Mouse (Mus musculus) MEL (cell line): Measurements from ENCODE around the gene Rasip1. TPM values are rescaled to one million over a fixed set of nuclear protein-coding genes. Genes with fewer than 3 reads are reported as not detected.

Source experiments
- DNase-seq: peaks from one replicate; pipeline ENCODE4 v3.0.0; 2011; ENCODE audit warnings: low read depth, low spot score
- H3K27ac ChIP-seq: 2 replicates; pipeline ENCODE4 v1.5.1; 2012; ENCODE audit warnings: low read depth, mild to moderate bottlenecking, control low read depth, low read length, moderate library complexity; ENCODE audit not compliant: control insufficient read depth
- H3K27me3 ChIP-seq, 2 experiments: fragments of 150-350 bp in 1 of 2; sonication (generic) in 1 of 2; 2 replicates each; pipeline ENCODE4 v1.6.1; 2012; ENCODE audit warnings: low read length in 2 of 2, mild to moderate bottlenecking in 2 of 2, improper control_type of control experiment in 1 of 2, moderate library complexity in 1 of 2; ENCODE audit not compliant: insufficient read depth in 2 of 2, control insufficient read depth in 1 of 2
- H3K36me3 ChIP-seq, 2 experiments: 2 replicates each; pipeline ENCODE4 v1.6.1; 2012 to 2014; ENCODE audit warnings: low read length in 2 of 2, improper control_type of control experiment in 1 of 2, inconsistent platforms in 1 of 2, mild to moderate bottlenecking in 1 of 2; ENCODE audit not compliant: insufficient read depth in 2 of 2, control insufficient read depth in 1 of 2
- H3K4me1 ChIP-seq, 2 experiments: fragments of 150-350 bp in 1 of 2; sonication (generic) in 1 of 2; 2 replicates each; pipeline ENCODE4 v1.6.1; 2012; ENCODE audit warnings: low read length in 2 of 2, improper control_type of control experiment in 1 of 2, mild to moderate bottlenecking in 1 of 2; ENCODE audit not compliant: insufficient read depth in 2 of 2, control insufficient read depth in 1 of 2
- H3K4me3 ChIP-seq, 2 experiments: fragments of 150-350 bp in 1 of 2; sonication (generic) in 1 of 2; 2 replicates each; pipeline ENCODE4 v1.5.1; 2012; ENCODE audit warnings: low read depth in 2 of 2, low read length in 2 of 2, mild to moderate bottlenecking in 2 of 2, moderate library complexity in 2 of 2, control low read depth in 1 of 2, improper control_type of control experiment in 1 of 2; ENCODE audit not compliant: control insufficient read depth in 1 of 2, insufficient read depth in 1 of 2
- H3K79me2 ChIP-seq: 2 replicates; pipeline ENCODE4 v1.6.1; 2012; ENCODE audit warnings: mild to moderate bottlenecking, low read length, moderate library complexity; ENCODE audit not compliant: control insufficient read depth, poor library complexity, insufficient read depth
- H3K9ac ChIP-seq: 2 replicates; pipeline ENCODE4 v1.6.1; 2012; ENCODE audit warnings: low read depth, mild to moderate bottlenecking, control low read depth, low read length, moderate library complexity; ENCODE audit not compliant: control insufficient read depth, poor library complexity, severe bottlenecking
- H3K9me3 ChIP-seq: fragments of 150-350 bp; sonication (generic); replicated peaks from 2 replicates; pipeline ENCODE4 v1.6.1; 2012; ENCODE audit warnings: mild to moderate bottlenecking, low read length, improper control_type of control experiment, moderate library complexity; ENCODE audit not compliant: insufficient read depth
- BHLHE40 ChIP-seq: IDR thresholded peaks from 2 replicates; pipeline ENCODE4 v1.6.1; 2012; ENCODE audit warnings: low read depth, mild to moderate bottlenecking, inconsistent platforms, low read length, improper control_type of control experiment, borderline replicate concordance
- CHD1 ChIP-seq: IDR thresholded peaks from 2 replicates; pipeline ENCODE4 v1.6.1; 2012; ENCODE audit warnings: low read depth, mild to moderate bottlenecking, inconsistent platforms, low read length, improper control_type of control experiment
- CHD2 ChIP-seq: IDR thresholded peaks from 2 replicates; pipeline ENCODE4 v1.6.1; 2011; ENCODE audit warnings: low read length, improper control_type of control experiment
- CTCF ChIP-seq, 3 experiments: IDR thresholded peaks in 2 of 3; conservative IDR thresholded peaks in 1 of 3; 2 replicates each; pipeline ENCODE4 v1.5.1; 2011 to 2012; ENCODE audit warnings: low read length in 3 of 3, low read depth in 2 of 3, mild to moderate bottlenecking in 2 of 3, improper control_type of control experiment in 1 of 3, inconsistent platforms in 1 of 3, mixed read lengths in 1 of 3, moderate library complexity in 1 of 3; ENCODE audit not compliant: control insufficient read depth in 1 of 3, insufficient read depth in 1 of 3, poor library complexity in 1 of 3, severe bottlenecking in 1 of 3
- E2F4 ChIP-seq: IDR thresholded peaks from 2 replicates; pipeline ENCODE4 v1.6.1; 2011; ENCODE audit warnings: low read depth, low read length, improper control_type of control experiment, borderline replicate concordance
- EP300 ChIP-seq, 2 experiments: IDR thresholded peaks; 2 replicates each; pipeline ENCODE4 v1.6.1; 2011; ENCODE audit warnings: improper control_type of control experiment in 2 of 2, low read length in 2 of 2, low read depth in 1 of 2, mild to moderate bottlenecking in 1 of 2
- ETS1 ChIP-seq: IDR thresholded peaks from 2 replicates; pipeline ENCODE4 v1.6.1; 2012; ENCODE audit warnings: low read depth, mild to moderate bottlenecking, inconsistent platforms, low read length, improper control_type of control experiment, moderate library complexity
- GABPA ChIP-seq: IDR thresholded peaks from 2 replicates; pipeline ENCODE4 v1.6.1; 2012; ENCODE audit warnings: low read depth, mild to moderate bottlenecking, inconsistent platforms, low read length, improper control_type of control experiment, moderate library complexity
- GATA1 ChIP-seq: IDR thresholded peaks from 2 replicates; pipeline ENCODE4 v1.6.1; 2011; ENCODE audit warnings: low read depth, low read length, improper control_type of control experiment
- JUND ChIP-seq: IDR thresholded peaks from 2 replicates; pipeline ENCODE4 v1.6.1; 2011; ENCODE audit warnings: low read depth, mild to moderate bottlenecking, improper control_type of control experiment, low read length
- KAT2A ChIP-seq: conservative IDR thresholded peaks from 2 replicates; pipeline ENCODE4 v1.6.1; 2012; ENCODE audit warnings: low read depth, low read length, improper control_type of control experiment, inconsistent platforms
- MAX ChIP-seq: IDR thresholded peaks from 2 replicates; pipeline ENCODE4 v1.6.1; 2011; ENCODE audit warnings: low read length, improper control_type of control experiment
- MEF2A ChIP-seq: IDR thresholded peaks from 2 replicates; pipeline ENCODE4 v1.6.1; 2014; ENCODE audit warnings: low read depth, mild to moderate bottlenecking, inconsistent platforms, low read length, improper control_type of control experiment; ENCODE audit not compliant: poor library complexity, insufficient replicate concordance, severe bottlenecking; ENCODE audit errors: extremely low read depth
- MXI1 ChIP-seq: IDR thresholded peaks from 2 replicates; pipeline ENCODE4 v1.6.1; 2011; ENCODE audit warnings: mild to moderate bottlenecking, low read depth, low read length, improper control_type of control experiment
- MYB ChIP-seq: IDR thresholded peaks from 2 replicates; pipeline ENCODE4 v1.6.1; 2011; ENCODE audit warnings: mild to moderate bottlenecking, low read depth, low read length, improper control_type of control experiment
- NELFE ChIP-seq: IDR thresholded peaks from 2 replicates; pipeline ENCODE4 v1.6.1; 2011; ENCODE audit warnings: low read depth, low read length, improper control_type of control experiment
- NRF1 ChIP-seq: IDR thresholded peaks from 2 replicates; pipeline ENCODE4 v1.6.1; 2014; ENCODE audit warnings: low read depth, mild to moderate bottlenecking, inconsistent platforms, low read length, improper control_type of control experiment, moderate library complexity; ENCODE audit not compliant: poor library complexity, insufficient read depth, severe bottlenecking
- POLR2A ChIP-seq, 2 experiments: IDR thresholded peaks; 2 replicates each; pipeline ENCODE4 v1.6.1; 2011 to 2012; ENCODE audit warnings: low read length in 2 of 2, mild to moderate bottlenecking in 2 of 2, control low read depth in 1 of 2, improper control_type of control experiment in 1 of 2, low read depth in 1 of 2, moderate library complexity in 1 of 2; ENCODE audit not compliant: control insufficient read depth in 1 of 2, insufficient read depth in 1 of 2, poor library complexity in 1 of 2
- POLR2AphosphoS2 ChIP-seq: IDR thresholded peaks from 2 replicates; pipeline ENCODE4 v1.6.1; 2011; ENCODE audit warnings: low read length, improper control_type of control experiment
- POLR2AphosphoS5 ChIP-seq: IDR thresholded peaks from 2 replicates; pipeline ENCODE4 v1.6.1; 2012; ENCODE audit warnings: low read depth, borderline replicate concordance, mild to moderate bottlenecking, inconsistent platforms, low read length, moderate library complexity, mixed read lengths
- RAD21 ChIP-seq: IDR thresholded peaks from 2 replicates; pipeline ENCODE4 v1.6.1; 2011; ENCODE audit warnings: mild to moderate bottlenecking, low read depth, low read length, improper control_type of control experiment
- SIN3A ChIP-seq: IDR thresholded peaks from 2 replicates; pipeline ENCODE4 v1.6.1; 2012; ENCODE audit warnings: low read length, improper control_type of control experiment, inconsistent platforms
- TAL1 ChIP-seq: IDR thresholded peaks from 2 replicates; pipeline ENCODE4 v1.6.1; 2012; ENCODE audit warnings: mild to moderate bottlenecking, inconsistent platforms, low read length, moderate library complexity, mixed read lengths
- TCF12 ChIP-seq: IDR thresholded peaks from 2 replicates; pipeline ENCODE4 v1.6.1; 2014; ENCODE audit warnings: low read depth, mild to moderate bottlenecking, inconsistent platforms, low read length, improper control_type of control experiment, moderate library complexity
- USF1 ChIP-seq: IDR thresholded peaks from 2 replicates; pipeline ENCODE4 v1.6.1; 2014; ENCODE audit warnings: low read depth, mild to moderate bottlenecking, inconsistent platforms, low read length, improper control_type of control experiment, moderate library complexity
- ZKSCAN1 ChIP-seq: IDR thresholded peaks from 2 replicates; pipeline ENCODE4 v1.6.1; 2012; ENCODE audit warnings: low read depth, mild to moderate bottlenecking, inconsistent platforms, low read length, improper control_type of control experiment, moderate library complexity
- ZMIZ1 ChIP-seq: IDR thresholded peaks from 2 replicates; pipeline ENCODE4 v1.6.1; 2012; ENCODE audit warnings: low read depth, mild to moderate bottlenecking, inconsistent platforms, low read length, improper control_type of control experiment, moderate library complexity
- ZNF384 ChIP-seq: IDR thresholded peaks from 2 replicates; pipeline ENCODE4 v1.6.1; 2012; ENCODE audit warnings: low read depth, mild to moderate bottlenecking, inconsistent platforms, low read length, improper control_type of control experiment
- polyA plus RNA-seq, 2 experiments: library from polyadenylated mRNA; stranded (reverse) in 1 of 2; unstranded in 1 of 2; fragments of >175 nt in 1 of 2; fragments of >200 nt in 1 of 2; gene quantifications; 2 replicates each; pipeline versions ENCODE4 v1.2.1 to v1.2.4; 2012; ENCODE audit warnings: low replicate concordance in 2 of 2, low read depth in 1 of 2; ENCODE audit not compliant: insufficient read length in 2 of 2, insufficient read depth in 1 of 2, missing spikeins in 1 of 2
- total RNA-seq: library from RNA; depleted of rRNA; stranded (reverse); fragments of 300-350 nt; gene quantifications from 2 replicates; pipeline ENCODE4 v1.2.3, GENCODE M21; 2012

Gene Rasip1
- total and polyA plus RNA-seq, 3 experiments, result 0.65 to 1.1 TPM; not detected in 1

DNA sequence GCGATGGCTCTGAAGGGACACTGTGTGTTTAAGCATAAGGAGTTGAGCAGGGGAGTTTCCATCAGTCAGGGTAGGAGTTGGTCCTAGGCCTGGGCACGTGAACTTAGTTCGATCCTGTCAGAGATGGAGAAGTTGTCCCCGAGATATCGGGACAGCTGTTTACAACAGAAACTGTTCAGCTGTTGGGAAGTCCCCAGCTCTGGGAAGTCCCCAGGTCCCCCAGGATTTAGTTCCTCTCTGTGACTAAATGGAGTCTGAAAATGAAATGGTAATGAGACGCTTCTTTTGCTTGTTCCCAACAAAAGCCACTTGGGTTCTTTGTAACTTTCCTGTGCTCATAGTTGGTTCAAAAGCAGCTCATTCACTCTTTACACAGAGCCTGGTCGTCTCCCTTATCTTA is 35.4 kb upstream of the Rasip1 start:
- H3K9me3 ChIP-seq, result no peaks in the 10 kb centered on the region
- peak overlapping the region; percentile 1; the same call in 1 of the 2 replicates for H3K27ac ChIP-seq
- H3K9ac ChIP-seq, result peak overlapping the region; percentile 0; the same call in 1 of the 2 replicates
- no peaks in the 10 kb centered on the region for H3K79me2 ChIP-seq
- peak; percentile 41 for DNase-seq
- peaks cover 0 to 27% of the 10 kb centered on the region in 2 experiments; a peak in 3 of 4 replicates for H3K36me3 ChIP-seq
- H3K4me1 ChIP-seq, result peaks cover 10 to 20% of the 10 kb centered on the region in 2 experiments
- TF ChIP-seq CTCF (IDR thresholded peaks at IDR 0.05 in 2 of 3, conservative IDR thresholded peaks at IDR 0.05 in 1 of 3; ENCODE audit: control insufficient read depth in 1 of 3, insufficient read depth in 1 of 3, low read depth in 2 of 3, low read length in 3 of 3, poor library complexity in 1 of 3, severe bottlenecking in 1 of 3), result no peak
- TF ChIP-seq POLR2AphosphoS2, result no peak
- TF ChIP-seq EP300 (IDR thresholded peaks at IDR 0.05; ENCODE audit: low read depth in 1 of 2, low read length in 2 of 2), result no peak
- no peak for TF ChIP-seq MAX
- TF ChIP-seq GATA1, result peak; percentile 31; the same call in 1 of the 2 replicates
- TF ChIP-seq ETS1, result peak; percentile 82
- peak; percentile 55; the same call in 1 of the 2 replicates for TF ChIP-seq BHLHE40
- no peak for TF ChIP-seq MYB
- no peak for TF ChIP-seq MXI1
- TF ChIP-seq NRF1, result no peak
- TF ChIP-seq KAT2A, result no peak
- H3K4me3 ChIP-seq, result no peak overlapping the region
- no peaks in the 10 kb centered on the region for H3K27me3 ChIP-seq

GRCm38 (mm10) chr7:45593118-45593815 is 34.0 kb upstream of the Rasip1 start:
- H3K27me3 ChIP-seq, result no peaks in the 10 kb centered on the region
- no peak overlapping the region for H3K27ac ChIP-seq
- H3K4me1 ChIP-seq, result peaks cover 10 to 20% of the 10 kb centered on the region in 2 experiments
- H3K36me3 ChIP-seq, result peaks cover 0 to 27% of the 10 kb centered on the region in 2 experiments; a peak in 2 of 4 replicates
- peak; percentile 94 for DNase-seq
- H3K9ac ChIP-seq, result peak overlapping the region; percentile 10; the same call in 1 of the 2 replicates
- H3K9me3 ChIP-seq, result no peaks in the 10 kb centered on the region
- H3K79me2 ChIP-seq, result no peaks in the 10 kb centered on the region
- H3K4me3 ChIP-seq, result no peak overlapping the region
- TF ChIP-seq KAT2A (no peak), USF1 (no peak), POLR2AphosphoS5 (no peak), MXI1 (peak; percentile 58; the same call in 1 of the 2 replicates), SIN3A (peak; percentile 87), MAX (no peak), ZKSCAN1 (no peak), E2F4 (no peak), MYB (no peak), BHLHE40 (no peak), CHD2 (no peak), RAD21 (peak; percentile 93), MEF2A (no peak), ZNF384 (no peak), ZMIZ1 (no peak), GATA1 (0 out of 2 replicates have a peak, but pooled peaks have one; percentile 17), JUND (no peak), POLR2A (IDR thresholded peaks at IDR 0.05; ENCODE audit: control insufficient read depth in 1 of 2, insufficient read depth in 1 of 2, low read depth in 1 of 2, low read length in 2 of 2, poor library complexity in 1 of 2) (no peak), TAL1 (no peak), CHD1 (no peak), ETS1 (peak; percentile 51), EP300 (IDR thresholded peaks at IDR 0.05; ENCODE audit: low read depth in 1 of 2, low read length in 2 of 2) (peak in 1 of 2 experiments; percentile 22; a peak in 1 of 4 replicates), CTCF (IDR thresholded peaks at IDR 0.05 in 2 of 3, conservative IDR thresholded peaks at IDR 0.05 in 1 of 3; ENCODE audit: control insufficient read depth in 1 of 3, insufficient read depth in 1 of 3, low read depth in 2 of 3, low read length in 3 of 3, poor library complexity in 1 of 3, severe bottlenecking in 1 of 3) (peak; percentile 91 to 99 (median 98)), TCF12 (no peak), GABPA (peak; percentile 67; the same call in 1 of the 2 replicates), NELFE (no peak)
